Mouse (Mus musculus) forelimb bud, embryonic 11.5 days (tissue): ENCODE measurements around the gene Gm17662.

Experiments used
- DNase-seq: peaks from one replicate; pipeline ENCODE4 v3.0.0-alpha.2; 2012; ENCODE audit warnings: low read depth, low spot score

Gene Gm17662

DNA sequence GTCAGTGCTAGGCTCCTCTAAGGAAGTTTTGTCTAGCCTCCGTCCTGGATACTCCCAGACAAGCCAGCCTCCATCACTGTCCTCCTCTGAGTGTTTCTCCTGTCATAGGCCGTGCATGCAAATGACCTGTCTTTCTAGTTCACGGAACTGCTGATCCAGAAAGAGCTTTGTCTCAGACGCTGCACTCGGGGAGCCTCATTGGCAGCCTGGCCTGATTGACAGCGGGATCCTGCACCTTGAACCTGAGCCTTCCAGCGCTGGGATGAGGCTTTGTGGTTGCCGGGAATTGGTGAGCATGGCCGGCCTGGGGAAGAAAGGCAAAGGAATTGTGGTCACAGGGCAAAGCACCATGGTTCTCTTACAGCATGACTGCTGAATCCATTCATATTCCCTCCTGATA, 30.4 kb downstream of the Gm17662 start:
- DNase-seq, result no peak

DNA sequence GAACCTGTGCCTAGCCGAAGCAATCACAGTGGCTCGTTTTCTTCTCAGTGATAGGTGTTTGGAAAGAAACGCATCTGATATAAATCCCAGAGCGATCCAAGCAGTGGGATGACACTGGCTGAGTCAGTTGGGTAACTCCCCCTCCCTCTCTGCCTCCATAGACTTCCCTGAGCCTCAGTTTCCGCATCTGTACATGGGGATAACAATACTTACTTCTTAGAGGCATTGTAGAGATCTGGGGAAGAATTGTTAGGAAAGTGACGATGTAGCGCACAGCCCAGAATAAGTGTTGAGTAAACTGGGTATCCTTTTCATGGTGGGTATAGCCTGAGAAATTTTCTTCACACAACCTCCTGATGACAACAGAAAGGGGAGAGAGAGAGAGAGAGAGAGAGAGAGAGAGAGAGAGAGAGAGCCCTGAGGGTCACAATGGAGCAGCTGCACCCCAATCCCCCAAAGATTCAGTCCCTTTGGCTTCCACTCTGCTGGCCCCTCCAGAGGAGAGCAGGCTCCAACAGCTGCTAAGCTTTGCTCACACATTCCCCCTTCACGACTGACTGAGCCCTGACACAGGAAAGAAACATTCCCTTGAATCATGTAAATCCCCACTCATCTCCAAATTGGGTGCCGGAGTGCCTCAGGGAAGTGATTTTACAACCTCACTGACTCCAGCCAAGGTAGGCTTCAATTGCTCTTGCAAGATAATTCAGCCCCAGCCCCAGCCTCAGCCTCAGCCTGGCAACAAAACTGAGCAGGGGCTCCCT, 31.6 kb downstream of the Gm17662 start:
- no peak for DNase-seq

DNA sequence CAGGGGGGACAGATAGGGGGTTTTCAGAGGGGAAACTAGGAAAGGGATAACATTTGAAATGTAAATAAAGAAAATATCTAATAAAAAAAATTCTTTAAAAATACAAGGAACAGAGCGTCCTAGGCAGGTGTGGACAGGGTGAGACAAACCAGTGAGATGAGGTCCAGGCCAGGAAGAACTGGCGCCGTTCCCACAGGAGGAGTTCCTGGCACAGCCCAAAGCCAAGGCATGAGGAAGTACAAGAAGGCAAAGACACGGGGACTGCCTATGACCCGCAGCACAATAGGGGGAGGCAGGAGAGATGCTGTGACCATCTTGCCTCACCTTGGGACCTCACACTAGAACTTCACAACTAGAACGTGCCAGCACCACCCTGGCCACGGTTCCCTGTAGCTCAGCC, 34.6 kb downstream of the Gm17662 start:
- no peak for DNase-seq

DNA sequence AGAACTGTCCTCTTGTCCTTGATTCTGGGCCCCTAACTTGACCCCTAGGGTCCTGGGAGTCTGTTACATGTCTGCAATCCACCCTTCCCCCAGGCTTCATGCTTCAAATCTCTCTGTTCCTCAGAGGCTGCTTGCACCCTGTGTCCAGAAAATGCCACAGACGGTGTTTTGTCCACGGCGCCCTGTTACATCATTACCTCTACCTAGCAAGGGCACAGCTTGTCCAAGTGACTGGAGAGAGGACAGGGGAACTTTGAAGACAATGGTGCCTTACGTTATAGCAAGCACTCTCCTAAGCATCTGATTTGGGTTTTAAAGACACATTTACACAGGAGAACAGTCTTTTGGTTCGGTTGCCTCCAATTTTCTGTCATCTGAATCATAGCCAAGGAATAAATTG, 36.5 kb downstream of the Gm17662 start:
- DNase-seq, result no peak

DNA sequence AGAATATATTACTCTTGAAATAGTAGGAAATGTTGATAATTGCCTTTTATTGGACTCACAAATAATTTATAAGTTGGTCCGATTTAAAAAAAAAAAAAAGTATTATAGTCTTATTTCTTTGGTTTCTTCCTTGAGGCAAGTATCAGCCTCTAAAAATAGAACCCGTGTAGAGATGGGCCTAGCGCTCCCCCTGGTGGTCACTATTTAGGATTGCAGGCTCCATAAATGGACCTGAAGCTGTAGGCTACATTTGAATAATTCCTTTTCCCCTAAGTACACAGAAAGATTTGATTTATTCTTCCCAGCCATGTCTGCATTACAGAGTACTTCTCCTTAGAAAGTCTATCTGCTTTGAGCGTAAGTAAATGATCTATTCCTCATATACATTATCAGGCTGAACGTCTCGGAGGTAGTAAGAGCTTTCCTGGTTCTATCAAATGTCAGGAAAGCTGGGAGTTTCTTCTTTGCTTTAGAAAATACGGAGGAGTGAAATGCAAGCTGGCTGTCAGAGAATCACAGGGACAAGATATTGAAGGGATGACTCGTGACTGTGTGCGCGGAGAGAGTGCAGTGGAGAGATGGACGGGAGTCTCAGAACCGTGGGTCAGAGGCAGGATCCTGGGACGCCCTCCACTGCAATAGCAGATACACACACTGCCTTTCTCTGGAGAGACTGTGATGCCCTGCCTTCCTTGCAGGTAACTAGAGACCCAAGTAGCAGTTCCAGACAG, 37.0 kb downstream of the Gm17662 start:
- DNase-seq, result peak; percentile 67

DNA sequence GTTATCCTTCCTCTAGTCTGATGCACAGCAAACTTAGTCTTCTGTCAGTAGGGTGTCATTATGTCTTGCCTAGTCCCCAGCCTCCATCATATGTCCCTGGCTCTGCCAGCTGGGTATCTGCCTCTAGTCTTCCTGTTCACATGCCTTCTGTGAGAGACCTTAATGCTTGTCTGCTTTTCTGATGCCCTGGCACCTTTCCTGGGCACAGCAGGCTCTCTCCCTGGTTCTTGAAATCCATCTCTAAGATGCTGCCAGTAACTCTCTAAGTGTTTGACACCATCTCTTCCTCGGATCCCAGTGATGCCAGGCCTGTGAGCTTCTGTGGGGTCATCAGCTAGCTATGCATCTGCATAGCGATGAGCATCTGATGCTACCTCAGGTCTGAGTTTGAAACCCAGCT, 45.7 kb downstream of the Gm17662 start:
- DNase-seq, result no peak

DNA sequence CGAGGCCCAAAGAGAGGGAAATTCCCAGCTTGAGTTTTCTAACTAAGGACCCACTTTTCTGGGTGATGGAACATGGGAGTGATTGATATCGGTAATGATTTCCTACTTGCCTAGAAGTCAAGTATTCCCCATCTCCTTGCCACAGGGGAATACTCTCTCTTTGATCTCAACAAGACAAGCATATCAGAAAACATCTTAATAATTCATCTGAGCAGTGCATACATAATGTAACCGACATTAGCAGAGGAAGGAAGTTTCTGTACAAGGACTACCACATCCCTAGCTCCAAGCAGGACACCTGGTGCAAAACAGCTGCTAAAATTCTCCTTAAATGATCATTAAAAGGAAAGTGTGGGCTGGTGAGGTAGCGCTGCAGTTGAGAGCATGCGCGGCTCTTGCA, 47.9 kb downstream of the Gm17662 start:
- no peak for DNase-seq
